Mouse (Mus musculus): ENCODE measurements at regions not wholly inside any gene's neighbourhood (a gene's known extent, or its start where the extent isn't known, plus 50 kb on each side); places are given as distances from the start of the nearest gene placed in this dataset.

DNA sequence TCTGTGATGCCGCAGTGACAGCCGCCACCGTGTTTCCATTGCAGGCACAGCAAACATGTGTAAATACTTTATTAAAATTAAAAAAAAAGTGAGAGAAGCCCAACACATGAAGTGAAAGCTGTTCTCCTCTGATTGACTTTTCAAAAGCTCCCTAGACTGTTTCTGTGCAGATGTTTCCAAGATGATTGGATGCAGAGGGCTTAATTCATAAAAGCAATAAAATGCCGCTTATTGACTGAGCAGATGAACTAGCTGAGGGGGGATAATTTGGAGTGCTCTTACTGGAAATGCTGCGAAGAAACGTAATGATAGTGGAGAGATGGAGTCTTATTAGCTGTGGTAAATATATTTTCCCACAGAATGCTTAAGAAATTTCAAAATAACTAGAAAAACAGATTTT is 170.4 kb downstream of the Rnf144a start:
- no peak for ATAC-seq
- no peak overlapping the region for H3K4me2 ChIP-seq (replicated peaks)
- 91% methylated on average over 6 of the region's 6 CpGs for WGBS
- no peak overlapping the region for H3K27ac ChIP-seq
- H3K27me3 ChIP-seq (replicated peaks): no peaks in the 10 kb centered on the region
- H3K4me1 ChIP-seq (replicated peaks): no peaks in the 10 kb centered on the region
- no peaks in the 10 kb centered on the region for H3K9me3 ChIP-seq
- H3K4me3 ChIP-seq (replicated peaks): no peak overlapping the region
- no peaks in the 10 kb centered on the region for H3K36me3 ChIP-seq
- H3K9ac ChIP-seq: no peak overlapping the region

GRCm38 (mm10) chr12:26227557-26228020 is 187.5 kb downstream of the Rnf144a start:
- no peak overlapping the region for H3K9ac ChIP-seq
- no peak overlapping the region for H3K4me2 ChIP-seq (replicated peaks)
- H3K4me3 ChIP-seq (replicated peaks): no peak overlapping the region
- WGBS: 90% methylated on average over 15 of the region's 15 CpGs
- H3K9me3 ChIP-seq: no peaks in the 10 kb centered on the region
- H3K36me3 ChIP-seq: no peaks in the 10 kb centered on the region
- no peaks in the 10 kb centered on the region for H3K4me1 ChIP-seq (replicated peaks)
- no peaks in the 10 kb centered on the region for H3K27me3 ChIP-seq (replicated peaks)
- no peak for ATAC-seq
- H3K27ac ChIP-seq: no peak overlapping the region

GRCm38 (mm10) chr12:26226363-26226762 is 188.7 kb downstream of the Rnf144a start:
- 8% methylated on average over 2 of the region's 2 CpGs for WGBS
- Histone ChIP-seq H3K4me2 (replicated peaks) (no peak overlapping the region), H3K27ac (no peak overlapping the region), H3K4me1 (replicated peaks) (no peaks in the 10 kb centered on the region), H3K36me3 (no peaks in the 10 kb centered on the region), H3K9me3 (no peaks in the 10 kb centered on the region), H3K9ac (no peak overlapping the region), H3K4me3 (replicated peaks) (no peak overlapping the region), H3K27me3 (replicated peaks) (no peaks in the 10 kb centered on the region)
- ATAC-seq: no peak

DNA sequence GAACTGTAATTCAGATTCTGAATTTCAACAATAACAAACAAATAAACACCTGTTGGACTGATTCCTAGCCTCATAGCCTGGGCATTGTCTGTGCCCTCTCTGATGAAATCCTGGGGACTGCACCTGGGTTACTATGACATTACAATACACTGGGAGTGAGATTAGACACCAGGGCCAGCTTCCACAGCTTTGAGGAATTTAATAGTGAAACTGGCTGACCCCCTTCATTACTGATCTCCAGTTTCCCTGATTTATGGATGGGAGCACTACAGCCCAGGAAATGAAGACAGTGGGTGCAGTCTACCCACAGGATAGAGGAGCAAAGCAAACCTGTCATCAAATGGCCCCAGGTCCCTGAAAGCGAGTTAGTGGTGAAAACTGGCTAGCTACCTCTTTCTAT is 202.6 kb downstream of the Rnf144a start:
- no peak overlapping the region for H3K4me2 ChIP-seq (replicated peaks)
- no peaks in the 10 kb centered on the region for H3K4me1 ChIP-seq (replicated peaks)
- no peaks in the 10 kb centered on the region for H3K36me3 ChIP-seq
- no peaks in the 10 kb centered on the region for H3K27me3 ChIP-seq (replicated peaks)
- no peak for ATAC-seq
- H3K9me3 ChIP-seq: no peaks in the 10 kb centered on the region
- H3K4me3 ChIP-seq (replicated peaks): no peak overlapping the region
- no peak overlapping the region for H3K9ac ChIP-seq
- WGBS: 75% methylated on average over 1 of the region's 1 CpGs
- no peak overlapping the region for H3K27ac ChIP-seq

DNA sequence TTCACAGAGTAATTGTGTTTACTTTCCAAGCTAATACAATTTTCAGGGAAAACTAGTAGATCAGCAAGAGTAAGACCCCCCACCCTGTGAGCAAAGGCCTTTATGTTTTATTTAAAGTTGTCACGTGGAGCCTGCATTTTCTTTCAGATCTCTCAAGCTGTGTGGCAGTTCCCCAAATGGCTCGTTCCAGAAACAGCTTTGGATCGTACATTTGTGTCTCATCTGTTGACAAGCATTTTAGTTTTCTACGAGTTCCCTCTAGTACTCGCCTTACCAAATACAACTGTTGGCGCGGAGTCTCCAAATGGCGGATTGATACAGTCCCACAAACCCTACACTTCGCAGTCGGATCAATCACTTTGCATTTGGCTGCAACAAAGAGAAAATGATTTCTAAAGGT is 203.6 kb downstream of the Rnf144a start:
- no peak overlapping the region for H3K4me3 ChIP-seq (replicated peaks)
- H3K27ac ChIP-seq: no peak overlapping the region
- no peak for ATAC-seq
- 71% methylated on average over 10 of the region's 10 CpGs for WGBS
- no peaks in the 10 kb centered on the region for H3K27me3 ChIP-seq (replicated peaks)
- no peaks in the 10 kb centered on the region for H3K36me3 ChIP-seq
- no peaks in the 10 kb centered on the region for H3K9me3 ChIP-seq
- H3K9ac ChIP-seq: no peak overlapping the region
- no peaks in the 10 kb centered on the region for H3K4me1 ChIP-seq (replicated peaks)
- H3K4me2 ChIP-seq (replicated peaks): no peak overlapping the region

- WGBS: 90% methylated on average over 4 of the region's 4 CpGs
- ATAC-seq: no peak
- no peaks in the 10 kb centered on the region for H3K27me3 ChIP-seq (replicated peaks)
These were observed 208.3 kb downstream of the Rnf144a start for GRCm38 (mm10) chr12:26206751-26207150.

DNA sequence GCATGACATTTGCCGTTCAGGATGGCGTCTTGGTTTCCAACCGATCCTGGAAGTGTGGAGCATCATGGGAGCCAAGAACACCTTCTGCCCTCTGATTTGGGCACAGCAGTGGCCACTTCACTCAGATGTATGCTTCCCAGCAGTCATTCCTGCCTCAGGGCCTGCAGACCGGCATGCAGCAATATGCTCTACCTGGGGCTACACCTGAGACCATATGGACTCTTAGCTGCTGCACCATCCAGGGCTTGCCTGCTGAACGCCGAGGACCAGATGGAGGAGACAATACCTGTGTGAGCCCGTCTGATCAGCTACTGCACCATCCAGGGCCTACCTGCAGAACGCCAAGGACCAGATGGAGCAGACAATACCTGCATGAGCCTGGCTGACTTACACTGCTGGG is 209.0 kb downstream of the Rnf144a start:
- H3K4me2 ChIP-seq (replicated peaks): no peak overlapping the region
- no peaks in the 10 kb centered on the region for H3K36me3 ChIP-seq
- WGBS: 93% methylated on average over 8 of the region's 8 CpGs
- no peak for ATAC-seq
- no peaks in the 10 kb centered on the region for H3K4me1 ChIP-seq (replicated peaks)
- no peak overlapping the region for H3K4me3 ChIP-seq (replicated peaks)
- no peaks in the 10 kb centered on the region for H3K9me3 ChIP-seq
- no peak overlapping the region for H3K9ac ChIP-seq
- no peaks in the 10 kb centered on the region for H3K27me3 ChIP-seq (replicated peaks)
- no peak overlapping the region for H3K27ac ChIP-seq

More at GRCm38 (mm10) chr12:26206751-26207150, 208.3 kb downstream of the Rnf144a start:
- H3K36me3 ChIP-seq: no peaks in the 10 kb centered on the region
- H3K9ac ChIP-seq: no peak overlapping the region
- no peak overlapping the region for H3K4me2 ChIP-seq (replicated peaks)
- H3K9me3 ChIP-seq: no peaks in the 10 kb centered on the region
- H3K4me3 ChIP-seq (replicated peaks): no peak overlapping the region
- H3K27ac ChIP-seq: no peak overlapping the region
- no peaks in the 10 kb centered on the region for H3K4me1 ChIP-seq (replicated peaks)

DNA sequence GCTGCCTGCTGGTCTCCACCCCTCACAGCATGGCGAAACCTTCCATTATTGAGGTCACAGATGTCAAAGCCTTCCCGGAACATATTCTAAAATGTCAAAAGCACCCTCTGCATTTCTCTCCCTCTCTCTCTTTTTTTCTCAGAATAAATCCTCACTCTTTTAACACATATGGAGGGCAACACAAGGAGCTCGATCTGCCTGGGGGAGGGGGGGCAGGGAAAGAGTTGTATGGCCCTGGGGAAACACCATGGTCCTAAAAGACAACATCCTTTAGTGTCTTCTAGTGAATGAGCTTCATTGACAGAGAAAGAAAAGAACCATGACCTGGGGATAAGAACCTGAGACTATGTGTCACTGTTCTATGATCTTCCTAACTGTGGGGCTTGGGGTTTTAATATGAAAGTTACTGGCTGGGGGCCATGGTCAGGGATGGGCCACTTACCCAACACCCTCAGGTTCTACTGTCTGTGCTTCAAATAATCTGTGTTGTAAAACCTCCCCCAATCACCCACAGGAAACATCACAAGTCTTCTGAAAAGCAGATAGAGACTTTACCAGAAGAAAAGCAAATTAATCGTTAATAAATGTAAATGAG is 223.0 kb downstream of the Rnf144a start:
- H3K9me3 ChIP-seq: no peaks in the 10 kb centered on the region
- H3K36me3 ChIP-seq: no peaks in the 10 kb centered on the region
- WGBS: 70% methylated on average over 4 of the region's 4 CpGs
- H3K27ac ChIP-seq: no peak overlapping the region
- no peak overlapping the region for H3K4me2 ChIP-seq (replicated peaks)
- ATAC-seq: no peak
- no peak overlapping the region for H3K4me3 ChIP-seq (replicated peaks)
- H3K9ac ChIP-seq: no peak overlapping the region
- H3K4me1 ChIP-seq (replicated peaks): no peaks in the 10 kb centered on the region
- H3K27me3 ChIP-seq (replicated peaks): no peaks in the 10 kb centered on the region

DNA sequence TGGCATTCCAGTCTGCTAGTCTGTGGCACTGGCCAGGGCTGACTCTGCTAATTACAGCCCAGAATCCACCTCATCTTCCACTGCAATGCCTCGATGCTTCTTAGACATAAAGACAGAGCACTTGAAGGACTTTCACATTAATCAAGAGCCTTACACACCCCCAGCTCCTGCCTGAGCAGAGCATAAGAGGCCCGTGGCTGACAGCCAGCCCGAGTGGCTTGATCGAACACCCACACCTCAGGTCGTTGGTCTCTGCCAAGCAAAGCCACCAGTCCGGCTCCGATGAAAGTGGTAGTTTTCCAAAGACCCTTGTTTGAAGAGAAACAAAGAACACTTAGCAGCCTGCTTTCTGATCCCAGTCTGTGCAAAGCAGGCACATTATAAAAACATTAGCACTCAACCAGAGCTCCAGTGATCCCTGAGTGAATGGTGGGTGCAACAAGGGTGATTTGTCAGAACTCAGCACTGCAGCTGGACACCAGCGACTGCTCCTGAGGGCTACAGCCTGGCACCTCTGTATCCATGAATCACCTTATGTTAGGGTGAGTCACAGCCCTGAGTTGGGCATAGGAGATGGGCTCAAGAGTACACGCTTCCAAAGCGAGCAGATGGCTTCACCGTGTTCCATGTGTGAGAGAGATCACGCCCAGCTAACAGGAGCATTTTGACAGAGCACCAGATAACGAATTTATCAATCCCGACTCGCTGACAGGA is 223.6 kb downstream of the Rnf144a start:
- Histone ChIP-seq H3K27ac (no peak overlapping the region), H3K4me3 (replicated peaks) (no peak overlapping the region), H3K36me3 (no peaks in the 10 kb centered on the region), H3K4me1 (replicated peaks) (no peaks in the 10 kb centered on the region), H3K27me3 (replicated peaks) (no peaks in the 10 kb centered on the region), H3K4me2 (replicated peaks) (no peak overlapping the region), H3K9me3 (no peaks in the 10 kb centered on the region), H3K9ac (no peak overlapping the region)
- 46% methylated on average over 15 of the region's 15 CpGs for WGBS
- no peak for ATAC-seq

DNA sequence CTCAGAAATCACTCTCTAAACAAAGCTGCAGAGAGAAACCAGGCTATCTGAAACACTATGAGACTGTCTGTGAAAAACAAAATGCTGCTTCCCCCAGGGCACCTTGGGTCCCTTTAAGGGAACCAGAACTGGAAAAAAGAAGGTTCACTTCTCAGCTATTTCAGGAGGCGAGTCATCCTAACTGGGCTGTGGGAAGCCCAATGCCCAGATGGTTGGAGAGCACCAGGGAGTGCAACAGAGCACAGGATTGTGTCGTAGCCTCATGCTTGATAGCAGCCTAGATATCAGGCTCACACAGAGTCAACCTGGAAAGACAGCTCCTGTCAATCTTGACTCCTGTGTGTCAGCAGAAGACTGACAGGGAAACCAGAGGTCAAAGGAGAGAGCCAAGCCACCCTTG is 226.1 kb downstream of the Rnf144a start:
- no peaks in the 10 kb centered on the region for H3K9me3 ChIP-seq
- no peak overlapping the region for H3K9ac ChIP-seq
- H3K4me1 ChIP-seq (replicated peaks): no peaks in the 10 kb centered on the region
- ATAC-seq: no peak
- H3K36me3 ChIP-seq: no peaks in the 10 kb centered on the region
- WGBS: 72% methylated on average over 2 of the region's 2 CpGs
- no peak overlapping the region for H3K4me3 ChIP-seq (replicated peaks)
- H3K4me2 ChIP-seq (replicated peaks): no peak overlapping the region
- no peaks in the 10 kb centered on the region for H3K27me3 ChIP-seq (replicated peaks)
- no peak overlapping the region for H3K27ac ChIP-seq

DNA sequence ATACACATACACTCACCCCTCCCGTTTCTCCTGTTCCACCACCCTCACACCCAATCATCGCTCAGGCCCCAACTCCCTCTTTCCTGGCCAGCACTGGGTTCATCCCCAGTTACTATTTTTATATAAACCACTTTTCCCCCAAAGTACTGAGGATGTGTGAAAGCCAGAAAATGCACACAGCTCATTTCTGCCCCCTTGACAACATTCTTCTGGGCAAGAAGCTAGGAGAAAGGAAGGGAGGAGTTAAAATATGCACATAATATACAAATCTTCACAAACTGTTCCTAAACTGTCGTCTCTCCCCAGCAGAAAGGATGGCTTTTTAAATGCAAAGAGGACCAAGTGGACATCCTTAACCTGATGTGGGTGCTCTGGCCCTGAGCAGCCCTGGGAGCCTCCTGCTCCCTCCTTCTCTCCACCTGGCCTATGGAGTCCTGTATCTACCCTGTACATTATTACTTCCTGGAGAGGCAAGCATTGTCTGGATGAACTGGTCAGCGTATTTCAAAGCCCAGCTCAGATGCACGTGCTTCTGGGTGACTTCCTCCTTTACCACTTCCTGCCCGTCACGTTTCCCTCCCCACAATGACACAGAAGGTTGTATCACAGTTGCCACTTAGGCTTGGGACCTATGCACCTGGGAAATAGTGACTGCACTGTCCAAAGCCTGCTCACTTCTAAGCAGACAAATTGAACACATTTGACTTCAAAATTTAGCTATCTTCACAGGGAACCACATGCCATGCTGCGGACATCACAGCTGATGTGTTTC is 227.8 kb downstream of the Rnf144a start:
- no peaks in the 10 kb centered on the region for H3K4me1 ChIP-seq (replicated peaks)
- no peak for ATAC-seq
- no peak overlapping the region for H3K4me3 ChIP-seq (replicated peaks)
- H3K9ac ChIP-seq: no peak overlapping the region
- H3K36me3 ChIP-seq: no peaks in the 10 kb centered on the region
- no peak overlapping the region for H3K4me2 ChIP-seq (replicated peaks)
- H3K27me3 ChIP-seq (replicated peaks): no peaks in the 10 kb centered on the region
- H3K9me3 ChIP-seq: no peaks in the 10 kb centered on the region
- WGBS: 70% methylated on average over 8 of the region's 8 CpGs
- H3K27ac ChIP-seq: no peak overlapping the region

GRCm38 (mm10) chr12:26184701-26185460 is 230.2 kb downstream of the Rnf144a start:
- Histone ChIP-seq H3K4me1 (replicated peaks) (no peaks in the 10 kb centered on the region), H3K27me3 (replicated peaks) (no peaks in the 10 kb centered on the region), H3K9ac (no peak overlapping the region), H3K4me2 (replicated peaks) (no peak overlapping the region), H3K4me3 (replicated peaks) (no peak overlapping the region), H3K9me3 (no peaks in the 10 kb centered on the region), H3K36me3 (no peaks in the 10 kb centered on the region), H3K27ac (no peak overlapping the region)
- ATAC-seq: no peak
- 90% methylated on average over 5 of the region's 5 CpGs for WGBS

All from intestine, embryonic 15.5 days (tissue).